Mouse (Mus musculus): ENCODE data around the gene Prph2.

Gene Prph2

GRCm38 (mm10) chr17:46963186-46963585 lies 52.9 kb downstream of the Prph2 start:
- DNase-seq (ENCODE audit: low spot score in 2 of 2) = no peak

GRCm38 (mm10) chr17:46966892-46967291 lies 56.6 kb downstream of the Prph2 start:
- no peak for DNase-seq (ENCODE audit: low spot score in 2 of 2)

- DNase-seq (ENCODE audit: low spot score in 2 of 2) = no peak
Measured at GRCm38 (mm10) chr17:46972603-46973002, 62.3 kb downstream of the Prph2 start.
